Mouse (Mus musculus) gastrocnemius, postnatal 25 days (tissue): Measurements from ENCODE around the gene 4930430F08Rik. TPM values are rescaled to one million over a fixed set of nuclear protein-coding genes. Genes with fewer than 3 reads are reported as not detected.
"Not testable (repeated sequence)": the region's sequence is repeated elsewhere in the genome, so short reads cannot be mapped to it uniquely, and the experiment has no call there.

Experiments
- DNase-seq: peaks from one replicate; pipeline ENCODE4 v3.0.0; 2022
- long read RNA-seq, 2 experiments: library from polyadenylated mRNA; stranded (forward); transcript quantifications; one replicate each; pipeline ENCODE4 v2.0.0; 2021
- total RNA-seq, 2 experiments: library from RNA; stranded (reverse); gene quantifications; 1 replicate in 1 of 2; 2 replicates in 1 of 2; pipeline ENCODE4 v1.2.3; 2021

The 4930430F08Rik gene
- 1 to 10 TPM; 5.4 to 7.7 TPM for total RNA-seq
- long read RNA-seq, experiment 1, transcript 4930430F08Rik-201 (7 exons, 2,564 nt): major isoform, 7 of 8 reads
- long read RNA-seq, experiment 1, partial matches to known transcripts: 0 of 8 reads
- long read RNA-seq, experiment 1, other reads (novel, unspliced or antisense): 1 of 8 reads
- long read RNA-seq, experiment 2, transcript 4930430F08Rik-201 (7 exons, 2,564 nt): major isoform, 8 of 16 reads
- long read RNA-seq, experiment 2, partial matches to known transcripts: 0 of 16 reads
- long read RNA-seq, experiment 2, other reads (novel, unspliced or antisense): 8 of 16 reads

GRCm38 (mm10) chr10:100590323-100590722, at the start of gene 4930430F08Rik, which contains the start of gene 1700017N19Rik:
Gene 4930430F08Rik, minus strand, starts transcription at chr10:100590423.
Gene 1700017N19Rik, plus strand, starts transcription at chr10:100590484.
- no peak for DNase-seq

- DNase-seq: no peak
Observed at GRCm38 (mm10) chr10:100629762-100630438, 39.7 kb upstream of the 4930430F08Rik start.

GRCm38 (mm10) chr10:100622494-100622893, 32.3 kb upstream of the 4930430F08Rik start:
- DNase-seq: no peak

GRCm38 (mm10) chr10:100620040-100620439, 29.8 kb upstream of the 4930430F08Rik start:
- no peak for DNase-seq

- no peak for DNase-seq
Observed at GRCm38 (mm10) chr10:100619474-100619873, 29.3 kb upstream of the 4930430F08Rik start.

- no peak for DNase-seq
Observed at GRCm38 (mm10) chr10:100617233-100617903, 27.1 kb upstream of the 4930430F08Rik start.

- no peak for DNase-seq
Observed at GRCm38 (mm10) chr10:100604254-100604653, 14.0 kb upstream of the 4930430F08Rik start.

- DNase-seq: no peak
Observed at GRCm38 (mm10) chr10:100603511-100603910, 13.3 kb upstream of the 4930430F08Rik start.

- no peak for DNase-seq
Observed at GRCm38 (mm10) chr10:100598339-100598738, 8.1 kb upstream of the 4930430F08Rik start.

- peak; percentile 82 for DNase-seq
Observed at GRCm38 (mm10) chr10:100588932-100589388, 1.3 kb downstream of the 4930430F08Rik start.

- no peak for DNase-seq
Observed at GRCm38 (mm10) chr10:100588524-100588923, 1.7 kb downstream of the 4930430F08Rik start.

GRCm38 (mm10) chr10:100584178-100584577, 6.0 kb downstream of the 4930430F08Rik start:
- no peak for DNase-seq

GRCm38 (mm10) chr10:100575294-100575693, 14.9 kb downstream of the 4930430F08Rik start:
- no peak for DNase-seq

GRCm38 (mm10) chr10:100574505-100575149, 15.6 kb downstream of the 4930430F08Rik start:
- DNase-seq: no peak

- no peak for DNase-seq
Observed at GRCm38 (mm10) chr10:100571707-100572106, 18.5 kb downstream of the 4930430F08Rik start.

- DNase-seq: no peak
Observed at GRCm38 (mm10) chr10:100564112-100564511, 26.1 kb downstream of the 4930430F08Rik start.

- not testable (repeated sequence) for DNase-seq
Observed at GRCm38 (mm10) chr10:100560194-100560883, 29.9 kb downstream of the 4930430F08Rik start.

GRCm38 (mm10) chr10:100556566-100557175, 33.6 kb downstream of the 4930430F08Rik start:
- no peak for DNase-seq

GRCm38 (mm10) chr10:100524499-100525390, 65.5 kb downstream of the 4930430F08Rik start:
- DNase-seq: no peak

GRCm38 (mm10) chr10:100522330-100522729, 67.9 kb downstream of the 4930430F08Rik start:
- no peak for DNase-seq
